Mouse (Mus musculus): ENCODE results near the gene Perm1. TPM values are rescaled to one million over a fixed set of nuclear protein-coding genes. Genes with fewer than 3 reads are reported as not detected.

The Perm1 gene
- polyA plus RNA-seq, 1 experiment from 2014 or later = 4.7 TPM

GRCm38 (mm10) chr4:156228393-156229024, 12.8 kb downstream of the Perm1 start:
- ATAC-seq (ENCODE audit: insufficient number of reproducible peaks, low FRiP score, low TSS enrichment, low read depth) = peak; percentile 4; the same call in 1 of the 2 replicates
- 23% methylated on average over 12 of the region's 12 CpGs for WGBS

GRCm38 (mm10) chr4:156234021-156234501, 18.4 kb downstream of the Perm1 start:
- Histone ChIP-seq H3K9me3 (no peaks in the 10 kb centered on the region), H3K9ac (peak overlapping the region; percentile 74), H3K27ac (peak overlapping the region; percentile 61; the same call in 1 of the 2 replicates), H3K4me2 (peak overlapping the region; percentile 92), H3K27me3 (no peaks in the 10 kb centered on the region), H3K36me3 (peaks cover 56% of the 10 kb centered on the region), H3K4me1 (peaks cover 25% of the 10 kb centered on the region), H3K4me3 (peak overlapping the region; percentile 48)
- ATAC-seq (ENCODE audit: insufficient number of reproducible peaks, low FRiP score, low TSS enrichment, low read depth) = no peak
- 4% methylated on average over 17 of the region's 17 CpGs for WGBS

More at GRCm38 (mm10) chr4:156228393-156229024, 12.8 kb downstream of the Perm1 start:
- H3K4me2 ChIP-seq = peak overlapping the region; percentile 32
- peak overlapping the region; percentile 77 for H3K27ac ChIP-seq
- no peaks in the 10 kb centered on the region for H3K27me3 ChIP-seq
- H3K4me3 ChIP-seq = peak overlapping the region; percentile 29
- peaks cover 18% of the 10 kb centered on the region for H3K4me1 ChIP-seq
- no peaks in the 10 kb centered on the region for H3K9me3 ChIP-seq
- 0 out of 2 replicates have a peak overlapping the region, but pooled peaks have one; percentile 11 for H3K9ac ChIP-seq
- H3K36me3 ChIP-seq = peaks cover 44% of the 10 kb centered on the region

GRCm38 (mm10) chr4:156234701-156235213, 19.1 kb downstream of the Perm1 start, which contains the start of gene Plekhn1:
Gene Plekhn1, minus strand, starts transcription at chr4:156234857.
- Histone ChIP-seq H3K27me3 (no peaks in the 10 kb centered on the region), H3K9ac (peak within 1 kb of the TSS; percentile 74), H3K27ac (peak within 1 kb of the TSS; percentile 95), H3K4me1 (peaks cover 25% of the 10 kb centered on the region), H3K4me2 (peak within 1 kb of the TSS; percentile 92), H3K36me3 (peaks cover 56% of the 10 kb centered on the region), H3K4me3 (peak within 1 kb of the TSS; percentile 97), H3K9me3 (no peaks in the 10 kb centered on the region)
- WGBS = 0% methylated on average over 40 of the region's 48 CpGs
- peak; percentile 25; the same call in 1 of the 2 replicates for ATAC-seq (ENCODE audit: insufficient number of reproducible peaks, low FRiP score, low TSS enrichment, low read depth)

GRCm38 (mm10) chr4:156235360-156235770, 19.7 kb downstream of the Perm1 start:
- Histone ChIP-seq H3K4me1 (peaks cover 25% of the 10 kb centered on the region), H3K4me3 (peak overlapping the region; percentile 97), H3K36me3 (peaks cover 56% of the 10 kb centered on the region), H3K4me2 (peak overlapping the region; percentile 92), H3K9ac (peak overlapping the region; percentile 33; the same call in 1 of the 2 replicates), H3K27ac (peak overlapping the region; percentile 95), H3K27me3 (no peaks in the 10 kb centered on the region), H3K9me3 (no peaks in the 10 kb centered on the region)
- ATAC-seq (ENCODE audit: insufficient number of reproducible peaks, low FRiP score, low TSS enrichment, low read depth) = no peak
- WGBS = under 1% methylated on average over 15 of the region's 15 CpGs

- Histone ChIP-seq H3K27ac (peak within 1 kb of the TSS; percentile 95), H3K27me3 (no peaks in the 10 kb centered on the region), H3K9ac (peak within 1 kb of the TSS; percentile 76), H3K4me3 (peak within 1 kb of the TSS; percentile 97), H3K4me1 (peaks cover 25% of the 10 kb centered on the region), H3K9me3 (no peaks in the 10 kb centered on the region), H3K36me3 (peaks cover 56% of the 10 kb centered on the region), H3K4me2 (peak within 1 kb of the TSS; percentile 92)
- under 1% methylated on average over 89 of the region's 90 CpGs for WGBS
- peak; percentile 82 for ATAC-seq (ENCODE audit: insufficient number of reproducible peaks, low FRiP score, low TSS enrichment, low read depth)
These were observed 20.3 kb downstream of the Perm1 start, which contains the start of gene Noc2l for GRCm38 (mm10) chr4:156235808-156236533. Gene Noc2l, plus strand, starts transcription at chr4:156236010.

GRCm38 (mm10) chr4:156236651-156237447, 21.2 kb downstream of the Perm1 start:
- Histone ChIP-seq H3K9ac (0 out of 2 replicates have a peak overlapping the region, but pooled peaks have one; percentile 28), H3K27ac (no peak overlapping the region), H3K36me3 (peaks cover 56% of the 10 kb centered on the region), H3K4me3 (peak overlapping the region; percentile 97), H3K4me2 (peak overlapping the region; percentile 92), H3K27me3 (no peaks in the 10 kb centered on the region), H3K9me3 (no peaks in the 10 kb centered on the region), H3K4me1 (peaks cover 25% of the 10 kb centered on the region)
- ATAC-seq (ENCODE audit: insufficient number of reproducible peaks, low FRiP score, low TSS enrichment, low read depth) = no peak
- 28% methylated on average over 58 of the region's 60 CpGs for WGBS

- Histone ChIP-seq H3K9ac (no peak overlapping the region), H3K4me1 (peaks cover 4% of the 10 kb centered on the region), H3K9me3 (no peaks in the 10 kb centered on the region), H3K4me3 (no peak overlapping the region), H3K27me3 (peaks cover 27% of the 10 kb centered on the region), H3K4me2 (no peak overlapping the region), H3K27ac (no peak overlapping the region), H3K36me3 (peaks cover 48% of the 10 kb centered on the region)
- 58% methylated on average over 11 of the region's 11 CpGs for WGBS
- ATAC-seq (ENCODE audit: insufficient number of reproducible peaks, low FRiP score, low TSS enrichment, low read depth) = no peak
These were observed 33.9 kb downstream of the Perm1 start for GRCm38 (mm10) chr4:156249567-156249966.

GRCm38 (mm10) chr4:156251081-156251480, 35.4 kb downstream of the Perm1 start:
- ATAC-seq (ENCODE audit: insufficient number of reproducible peaks, low FRiP score, low TSS enrichment, low read depth) = no peak
- peaks cover 39% of the 10 kb centered on the region for H3K27me3 ChIP-seq
- H3K4me2 ChIP-seq = no peak overlapping the region
- H3K27ac ChIP-seq = no peak overlapping the region
- no peaks in the 10 kb centered on the region for H3K9me3 ChIP-seq
- 64% methylated on average over 8 of the region's 8 CpGs for WGBS
- H3K4me1 ChIP-seq = peaks cover 13% of the 10 kb centered on the region
- H3K4me3 ChIP-seq = no peak overlapping the region
- H3K9ac ChIP-seq = no peak overlapping the region
- peaks cover 34% of the 10 kb centered on the region for H3K36me3 ChIP-seq

GRCm38 (mm10) chr4:156252140-156252539, 36.5 kb downstream of the Perm1 start:
- Histone ChIP-seq H3K27me3 (peaks cover 39% of the 10 kb centered on the region), H3K27ac (no peak overlapping the region), H3K4me1 (peaks cover 13% of the 10 kb centered on the region), H3K4me2 (no peak overlapping the region), H3K36me3 (peaks cover 24% of the 10 kb centered on the region), H3K9me3 (no peaks in the 10 kb centered on the region), H3K4me3 (no peak overlapping the region), H3K9ac (no peak overlapping the region)
- ATAC-seq (ENCODE audit: insufficient number of reproducible peaks, low FRiP score, low TSS enrichment, low read depth) = no peak
- 33% methylated on average over 7 of the region's 7 CpGs for WGBS

GRCm38 (mm10) chr4:156252619-156253018, 37.0 kb downstream of the Perm1 start:
- ATAC-seq (ENCODE audit: insufficient number of reproducible peaks, low FRiP score, low TSS enrichment, low read depth) = no peak
- peaks cover 20% of the 10 kb centered on the region for H3K36me3 ChIP-seq
- WGBS = 38% methylated on average over 3 of the region's 3 CpGs
- no peak overlapping the region for H3K4me3 ChIP-seq
- no peak overlapping the region for H3K27ac ChIP-seq
- H3K9ac ChIP-seq = no peak overlapping the region
- H3K27me3 ChIP-seq = peaks cover 39% of the 10 kb centered on the region
- peaks cover 13% of the 10 kb centered on the region for H3K4me1 ChIP-seq
- H3K9me3 ChIP-seq = no peaks in the 10 kb centered on the region
- no peak overlapping the region for H3K4me2 ChIP-seq

GRCm38 (mm10) chr4:156253043-156253442, 37.4 kb downstream of the Perm1 start:
- H3K36me3 ChIP-seq = peaks cover 15% of the 10 kb centered on the region
- H3K27ac ChIP-seq = no peak overlapping the region
- WGBS = 39% methylated on average over 7 of the region's 7 CpGs
- no peaks in the 10 kb centered on the region for H3K9me3 ChIP-seq
- peaks cover 13% of the 10 kb centered on the region for H3K4me1 ChIP-seq
- no peak for ATAC-seq (ENCODE audit: insufficient number of reproducible peaks, low FRiP score, low TSS enrichment, low read depth)
- no peak overlapping the region for H3K9ac ChIP-seq
- peaks cover 39% of the 10 kb centered on the region for H3K27me3 ChIP-seq
- no peak overlapping the region for H3K4me2 ChIP-seq
- H3K4me3 ChIP-seq = no peak overlapping the region
